Mouse (Mus musculus) thymus, postnatal 14 days (tissue): ENCODE data around the gene Sprr2a2.
"Not testable (repeated sequence)": the region's sequence is repeated elsewhere in the genome, so short reads cannot be mapped to it uniquely, and the experiment has no call there.

Experiments used
- DNase-seq: peaks from one replicate; pipeline ENCODE4 v3.0.0; 2021

The Sprr2a2 gene

GRCm38 (mm10) chr3:92215569-92215968, at the start of gene Sprr2a2, which contains the start of gene Sprr2a1:
Sprr2a2 (plus strand) TSS chr3:92215920.
Sprr2a1 (plus strand) TSS chr3:92215799.
- DNase-seq: not testable (repeated sequence)

- DNase-seq: no peak
These were observed 45.9 kb upstream of the Sprr2a2 start for GRCm38 (mm10) chr3:92169847-92170246.

GRCm38 (mm10) chr3:92176880-92177279, 38.8 kb upstream of the Sprr2a2 start:
- no peak for DNase-seq

GRCm38 (mm10) chr3:92195512-92196200, 20.1 kb upstream of the Sprr2a2 start:
- no peak for DNase-seq

GRCm38 (mm10) chr3:92211133-92211925, 4.4 kb upstream of the Sprr2a2 start:
- not testable (repeated sequence) for DNase-seq

GRCm38 (mm10) chr3:92212059-92212458, 3.7 kb upstream of the Sprr2a2 start:
- not testable (repeated sequence) for DNase-seq

- not testable (repeated sequence) for DNase-seq
These were observed 2.1 kb upstream of the Sprr2a2 start for GRCm38 (mm10) chr3:92213651-92214050.

GRCm38 (mm10) chr3:92219031-92219430, 3.3 kb downstream of the Sprr2a2 start:
- not testable (repeated sequence) for DNase-seq

GRCm38 (mm10) chr3:92223708-92224107, 8.0 kb downstream of the Sprr2a2 start:
- not testable (repeated sequence) for DNase-seq

GRCm38 (mm10) chr3:92227410-92227809, 11.7 kb downstream of the Sprr2a2 start:
- peak; percentile 2 for DNase-seq

- not testable (repeated sequence) for DNase-seq
These were observed 20.9 kb downstream of the Sprr2a2 start for GRCm38 (mm10) chr3:92236463-92237189.

- DNase-seq: not testable (repeated sequence)
These were observed 23.0 kb downstream of the Sprr2a2 start for GRCm38 (mm10) chr3:92238736-92239135.

GRCm38 (mm10) chr3:92239197-92239596, 23.5 kb downstream of the Sprr2a2 start:
- DNase-seq: not testable (repeated sequence)

- not testable (repeated sequence) for DNase-seq
These were observed 29.1 kb downstream of the Sprr2a2 start for GRCm38 (mm10) chr3:92244833-92245232.

- DNase-seq: not testable (repeated sequence)
These were observed 30.5 kb downstream of the Sprr2a2 start for GRCm38 (mm10) chr3:92246245-92246644.

- not testable (repeated sequence) for DNase-seq
These were observed 32.8 kb downstream of the Sprr2a2 start for GRCm38 (mm10) chr3:92248494-92248893.

GRCm38 (mm10) chr3:92250450-92250849, 34.7 kb downstream of the Sprr2a2 start:
- not testable (repeated sequence) for DNase-seq

GRCm38 (mm10) chr3:92253860-92254259, 38.1 kb downstream of the Sprr2a2 start:
- DNase-seq: not testable (repeated sequence)

- DNase-seq: not testable (repeated sequence)
These were observed 42.8 kb downstream of the Sprr2a2 start for GRCm38 (mm10) chr3:92258526-92258925.

- not testable (repeated sequence) for DNase-seq
These were observed 47.7 kb downstream of the Sprr2a2 start for GRCm38 (mm10) chr3:92263462-92263861.

- not testable (repeated sequence) for DNase-seq
These were observed 55.8 kb downstream of the Sprr2a2 start for GRCm38 (mm10) chr3:92271414-92271985.

- DNase-seq: not testable (repeated sequence)
These were observed 57.8 kb downstream of the Sprr2a2 start for GRCm38 (mm10) chr3:92273504-92273903.

GRCm38 (mm10) chr3:92274018-92274417, 58.3 kb downstream of the Sprr2a2 start:
- not testable (repeated sequence) for DNase-seq
